Mouse (Mus musculus): Measurements from ENCODE around the gene Nfkbib. TPM values are rescaled to one million over a fixed set of nuclear protein-coding genes. Genes with fewer than 3 reads are reported as not detected.
A peak's percentile ranks its signal among the peaks of the same experiment; 100 is the strongest.

Nfkbib gene
- polyA plus RNA-seq (2014; fragmentation: Nextera tagmentation; extraction: Ambion mirVana) = 33.4 and 41.0 TPM in 2 replicates

- WGBS = 60% methylated on average over 7 of the region's 7 CpGs
- ATAC-seq (replicated peaks; ENCODE audit: insufficient number of reproducible peaks, low FRiP score, low TSS enrichment, low read depth) = no peak
- H3K27me3 ChIP-seq (ENCODE audit: control insufficient read depth, insufficient read depth, low read length) = no peaks in the 10 kb centered on the region
These were observed at the start of gene Nfkbib for GRCm38 (mm10) chr7:28767462-28767965. Gene Nfkbib, minus strand, starts transcription at chr7:28767512.

DNA sequence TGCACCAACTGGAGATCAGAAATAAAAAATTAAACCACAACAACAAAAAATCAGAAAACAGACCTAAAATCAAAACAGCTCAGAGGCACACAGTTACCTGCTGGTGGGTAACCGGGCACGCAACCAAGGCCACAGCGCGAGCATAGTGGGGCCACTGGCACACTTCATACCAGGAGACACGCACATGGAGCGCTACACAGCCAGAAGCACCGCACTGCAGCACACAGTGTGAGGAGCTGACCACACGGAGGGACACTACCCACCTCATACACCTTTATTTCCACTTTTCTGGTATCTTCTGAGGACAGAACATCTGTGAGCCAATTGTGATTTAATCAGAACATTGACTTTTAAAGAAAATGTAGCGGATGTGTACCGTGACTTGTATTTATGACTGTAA is 49.6 kb upstream of the Nfkbib start:
- WGBS = 92% methylated on average over 10 of the region's 10 CpGs
- Histone ChIP-seq H3K27ac (replicated peaks; ENCODE audit: low read depth, low read length) (no peak overlapping the region), H3K4me2 (ENCODE audit: low read depth, low read length) (no peak overlapping the region; the same call in 1 of the 2 replicates), H3K27me3 (ENCODE audit: control insufficient read depth, insufficient read depth, low read length) (no peaks in the 10 kb centered on the region), H3K4me3 (ENCODE audit: low read depth, low read length) (no peak overlapping the region), H3K9ac (replicated peaks; ENCODE audit: low read length) (no peak overlapping the region), H3K36me3 (replicated peaks; ENCODE audit: control insufficient read depth, insufficient read depth, low read depth, low read length) (peaks cover 52% of the 10 kb centered on the region), H3K9me3 (replicated peaks; ENCODE audit: control insufficient read depth, low read length) (no peaks in the 10 kb centered on the region), H3K4me1 (ENCODE audit: control insufficient read depth, insufficient read depth, low read length) (peaks cover 4% of the 10 kb centered on the region)
- ATAC-seq (replicated peaks; ENCODE audit: insufficient number of reproducible peaks, low FRiP score, low TSS enrichment, low read depth) (no peak), DNase-seq (ENCODE audit: low spot score) (no peak)

More at GRCm38 (mm10) chr7:28767462-28767965, at the start of gene Nfkbib:
- peak within 1 kb of the TSS; percentile 66 for H3K9ac ChIP-seq (replicated peaks; ENCODE audit: low read length)
- no peak for DNase-seq (ENCODE audit: low spot score)
- H3K4me2 ChIP-seq (ENCODE audit: low read depth, low read length) = peak within 1 kb of the TSS; percentile 54
- H3K4me3 ChIP-seq (ENCODE audit: low read depth, low read length) = peak within 1 kb of the TSS; percentile 83
- no peak within 1 kb of the TSS for H3K27ac ChIP-seq (replicated peaks; ENCODE audit: low read depth, low read length)
- no peaks in the 10 kb centered on the region for H3K36me3 ChIP-seq (replicated peaks; ENCODE audit: control insufficient read depth, insufficient read depth, low read depth, low read length)
- H3K9me3 ChIP-seq (replicated peaks; ENCODE audit: control insufficient read depth, low read length) = no peaks in the 10 kb centered on the region
- H3K4me1 ChIP-seq (ENCODE audit: control insufficient read depth, insufficient read depth, low read length) = no peaks in the 10 kb centered on the region

- Histone ChIP-seq H3K4me1 (ENCODE audit: control insufficient read depth, insufficient read depth, low read length) (peaks cover 4% of the 10 kb centered on the region), H3K9me3 (replicated peaks; ENCODE audit: control insufficient read depth, low read length) (no peaks in the 10 kb centered on the region), H3K9ac (replicated peaks; ENCODE audit: low read length) (no peak overlapping the region; the same call in 1 of the 2 replicates), H3K4me3 (ENCODE audit: low read depth, low read length) (0 out of 2 replicates have a peak overlapping the region, but pooled peaks have one; percentile 0), H3K36me3 (replicated peaks; ENCODE audit: control insufficient read depth, insufficient read depth, low read depth, low read length) (peaks cover 45% of the 10 kb centered on the region), H3K4me2 (ENCODE audit: low read depth, low read length) (no peak overlapping the region), H3K27me3 (ENCODE audit: control insufficient read depth, insufficient read depth, low read length) (no peaks in the 10 kb centered on the region), H3K27ac (replicated peaks; ENCODE audit: low read depth, low read length) (no peak overlapping the region)
- 91% methylated on average over 9 of the region's 9 CpGs for WGBS
- no peak for ATAC-seq (replicated peaks; ENCODE audit: insufficient number of reproducible peaks, low FRiP score, low TSS enrichment, low read depth)
- DNase-seq (ENCODE audit: low spot score) = no peak
These were observed 48.9 kb upstream of the Nfkbib start for GRCm38 (mm10) chr7:28816201-28816600.

DNA sequence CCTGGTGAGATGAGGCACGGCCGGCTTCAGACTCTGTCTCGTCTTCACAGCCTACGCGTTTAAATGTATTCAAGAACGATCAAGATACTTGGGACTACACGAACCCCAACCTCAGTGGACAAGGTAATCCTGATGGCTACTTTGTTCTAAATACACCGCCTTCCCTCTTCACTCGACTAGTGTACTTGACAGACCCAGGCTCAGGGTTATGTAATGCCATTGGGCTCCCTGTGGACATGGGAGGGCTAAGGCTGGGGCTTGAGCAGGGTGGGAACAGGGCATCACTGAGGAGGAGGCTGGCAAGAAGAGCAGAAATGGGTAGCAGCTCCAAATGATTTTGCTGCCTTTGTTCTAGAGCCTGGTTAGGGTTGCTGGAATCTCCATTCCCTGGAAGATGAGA is 47.9 kb upstream of the Nfkbib start:
- H3K27ac ChIP-seq (replicated peaks; ENCODE audit: low read depth, low read length) = no peak overlapping the region
- H3K9me3 ChIP-seq (replicated peaks; ENCODE audit: control insufficient read depth, low read length) = no peaks in the 10 kb centered on the region
- no peak overlapping the region for H3K4me3 ChIP-seq (ENCODE audit: low read depth, low read length)
- peaks cover 4% of the 10 kb centered on the region for H3K4me1 ChIP-seq (ENCODE audit: control insufficient read depth, insufficient read depth, low read length)
- ATAC-seq (replicated peaks; ENCODE audit: insufficient number of reproducible peaks, low FRiP score, low TSS enrichment, low read depth) = no peak
- no peak overlapping the region for H3K4me2 ChIP-seq (ENCODE audit: low read depth, low read length)
- WGBS = 91% methylated on average over 9 of the region's 9 CpGs
- DNase-seq (ENCODE audit: low spot score) = no peak
- H3K9ac ChIP-seq (replicated peaks; ENCODE audit: low read length) = no peak overlapping the region
- H3K36me3 ChIP-seq (replicated peaks; ENCODE audit: control insufficient read depth, insufficient read depth, low read depth, low read length) = peaks cover 41% of the 10 kb centered on the region
- H3K27me3 ChIP-seq (ENCODE audit: control insufficient read depth, insufficient read depth, low read length) = no peaks in the 10 kb centered on the region

- WGBS = 88% methylated on average over 5 of the region's 5 CpGs
- Histone ChIP-seq H3K36me3 (replicated peaks; ENCODE audit: control insufficient read depth, insufficient read depth, low read depth, low read length) (peaks cover 37% of the 10 kb centered on the region), H3K27me3 (ENCODE audit: control insufficient read depth, insufficient read depth, low read length) (no peaks in the 10 kb centered on the region), H3K4me2 (ENCODE audit: low read depth, low read length) (no peak overlapping the region), H3K4me1 (ENCODE audit: control insufficient read depth, insufficient read depth, low read length) (peaks cover 4% of the 10 kb centered on the region), H3K9me3 (replicated peaks; ENCODE audit: control insufficient read depth, low read length) (no peaks in the 10 kb centered on the region), H3K27ac (replicated peaks; ENCODE audit: low read depth, low read length) (no peak overlapping the region), H3K9ac (replicated peaks; ENCODE audit: low read length) (no peak overlapping the region), H3K4me3 (ENCODE audit: low read depth, low read length) (no peak overlapping the region)
- ATAC-seq (replicated peaks; ENCODE audit: insufficient number of reproducible peaks, low FRiP score, low TSS enrichment, low read depth) (no peak), DNase-seq (ENCODE audit: low spot score) (no peak)
These were observed 47.2 kb upstream of the Nfkbib start for GRCm38 (mm10) chr7:28814306-28815034.

GRCm38 (mm10) chr7:28812949-28813348 is 45.6 kb upstream of the Nfkbib start:
- H3K9me3 ChIP-seq (replicated peaks; ENCODE audit: control insufficient read depth, low read length) = no peaks in the 10 kb centered on the region
- no peak overlapping the region for H3K27ac ChIP-seq (replicated peaks; ENCODE audit: low read depth, low read length)
- H3K27me3 ChIP-seq (ENCODE audit: control insufficient read depth, insufficient read depth, low read length) = no peaks in the 10 kb centered on the region
- peaks cover 31% of the 10 kb centered on the region for H3K36me3 ChIP-seq (replicated peaks; ENCODE audit: control insufficient read depth, insufficient read depth, low read depth, low read length)
- ATAC-seq (replicated peaks; ENCODE audit: insufficient number of reproducible peaks, low FRiP score, low TSS enrichment, low read depth) = no peak
- WGBS = 83% methylated on average over 5 of the region's 5 CpGs
- DNase-seq (ENCODE audit: low spot score) = no peak
- H3K4me1 ChIP-seq (ENCODE audit: control insufficient read depth, insufficient read depth, low read length) = peaks cover 7% of the 10 kb centered on the region
- peak overlapping the region; percentile 76 for H3K4me2 ChIP-seq (ENCODE audit: low read depth, low read length)
- no peak overlapping the region for H3K9ac ChIP-seq (replicated peaks; ENCODE audit: low read length)
- H3K4me3 ChIP-seq (ENCODE audit: low read depth, low read length) = peak overlapping the region; percentile 72; the same call in 1 of the 2 replicates

DNA sequence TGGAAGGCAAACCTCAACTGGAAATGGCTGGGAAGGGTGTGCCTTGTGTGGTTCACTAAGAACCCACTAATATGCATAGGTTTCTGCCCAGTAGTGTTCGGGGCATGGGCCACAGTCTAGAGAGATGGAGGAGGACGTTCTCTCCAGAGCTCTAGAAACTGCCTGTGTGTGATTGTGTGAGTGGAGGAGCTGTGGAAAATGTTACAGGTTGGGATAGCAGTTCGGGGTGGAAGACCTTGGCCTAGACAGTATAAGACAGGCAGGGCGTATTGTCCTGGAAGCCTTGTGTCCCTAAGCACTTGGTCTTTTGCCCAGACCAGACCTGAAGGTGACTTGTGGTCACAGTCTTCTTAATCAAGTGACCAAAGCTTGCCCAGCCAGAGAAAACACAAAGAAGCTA is 45.1 kb upstream of the Nfkbib start:
- WGBS = 68% methylated on average over 4 of the region's 4 CpGs
- H3K4me2 ChIP-seq (ENCODE audit: low read depth, low read length) = peak overlapping the region; percentile 76
- peaks cover 28% of the 10 kb centered on the region for H3K36me3 ChIP-seq (replicated peaks; ENCODE audit: control insufficient read depth, insufficient read depth, low read depth, low read length)
- peak overlapping the region; percentile 72 for H3K4me3 ChIP-seq (ENCODE audit: low read depth, low read length)
- H3K27me3 ChIP-seq (ENCODE audit: control insufficient read depth, insufficient read depth, low read length) = no peaks in the 10 kb centered on the region
- H3K9me3 ChIP-seq (replicated peaks; ENCODE audit: control insufficient read depth, low read length) = no peaks in the 10 kb centered on the region
- peaks cover 7% of the 10 kb centered on the region for H3K4me1 ChIP-seq (ENCODE audit: control insufficient read depth, insufficient read depth, low read length)
- H3K27ac ChIP-seq (replicated peaks; ENCODE audit: low read depth, low read length) = no peak overlapping the region
- ATAC-seq (replicated peaks; ENCODE audit: insufficient number of reproducible peaks, low FRiP score, low TSS enrichment, low read depth) (no peak), DNase-seq (ENCODE audit: low spot score) (no peak)
- peak overlapping the region; percentile 93 for H3K9ac ChIP-seq (replicated peaks; ENCODE audit: low read length)

DNA sequence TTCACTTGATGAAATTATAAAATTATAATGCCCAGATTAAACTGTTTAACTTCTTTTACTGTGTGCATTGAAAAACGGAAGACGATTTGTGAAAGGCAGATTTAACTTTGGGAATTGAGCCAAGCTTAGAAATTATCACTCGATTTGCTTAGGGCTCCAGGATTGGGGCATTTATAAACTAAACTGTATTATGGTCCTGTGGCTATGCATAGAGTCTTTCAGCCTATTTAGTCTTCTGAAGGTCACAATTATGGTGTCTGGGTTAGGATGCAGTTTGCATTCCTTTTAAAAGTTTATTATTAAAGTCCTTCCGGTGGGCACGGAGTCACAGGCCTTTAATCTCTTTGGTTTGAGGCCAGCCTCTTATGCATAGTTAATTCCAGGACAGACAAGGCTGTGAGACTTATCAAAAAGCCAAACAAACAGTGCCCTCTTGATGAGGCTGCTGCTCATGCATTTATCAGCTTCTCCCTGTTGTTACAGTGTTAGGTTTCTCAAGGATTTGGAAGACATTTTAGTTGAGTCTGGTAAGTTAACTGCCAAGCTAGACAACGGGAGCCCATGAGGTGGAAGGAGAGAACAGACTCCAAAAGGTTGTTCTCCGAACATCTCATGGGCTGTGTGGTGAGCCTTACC is 44.4 kb upstream of the Nfkbib start:
- Histone ChIP-seq H3K4me2 (ENCODE audit: low read depth, low read length) (peak overlapping the region; percentile 76), H3K9ac (replicated peaks; ENCODE audit: low read length) (peak overlapping the region; percentile 93), H3K27ac (replicated peaks; ENCODE audit: low read depth, low read length) (peak overlapping the region; percentile 97), H3K9me3 (replicated peaks; ENCODE audit: control insufficient read depth, low read length) (no peaks in the 10 kb centered on the region), H3K27me3 (ENCODE audit: control insufficient read depth, insufficient read depth, low read length) (no peaks in the 10 kb centered on the region), H3K4me1 (ENCODE audit: control insufficient read depth, insufficient read depth, low read length) (peaks cover 7% of the 10 kb centered on the region; the same call in 1 of the 2 replicates), H3K36me3 (replicated peaks; ENCODE audit: control insufficient read depth, insufficient read depth, low read depth, low read length) (peaks cover 22% of the 10 kb centered on the region), H3K4me3 (ENCODE audit: low read depth, low read length) (peak overlapping the region; percentile 72)
- 11% methylated on average over 7 of the region's 7 CpGs for WGBS
- no peak for DNase-seq (ENCODE audit: low spot score)
- no peak for ATAC-seq (replicated peaks; ENCODE audit: insufficient number of reproducible peaks, low FRiP score, low TSS enrichment, low read depth)
